Mouse (Mus musculus) cerebellum, postnatal 10 days (tissue): Measurements from ENCODE around the gene Fmn2.

Experiments used
- DNase-seq, 2 experiments: peaks; one replicate each; pipeline ENCODE4 v3.0.0; 2021; ENCODE audit warnings: mixed read lengths in 2 of 2

Gene Fmn2

GRCm38 (mm10) chr1:174836861-174837260 lies 335.2 kb downstream of the Fmn2 start:
- no peak for DNase-seq

GRCm38 (mm10) chr1:174844786-174845185 lies 343.2 kb downstream of the Fmn2 start:
- DNase-seq, result no peak

- no peak for DNase-seq
Observed at GRCm38 (mm10) chr1:174856188-174856587, 354.6 kb downstream of the Fmn2 start.

GRCm38 (mm10) chr1:174860407-174861118 lies 358.9 kb downstream of the Fmn2 start:
- peak; percentile 44 to 54 for DNase-seq
